Mouse (Mus musculus) gastrocnemius, postnatal 25 days (tissue): ENCODE data around the gene Mars. TPM values are rescaled to one million over a fixed set of nuclear protein-coding genes. Genes with fewer than 3 reads are reported as not detected.
"Not testable (repeated sequence)": the region's sequence is repeated elsewhere in the genome, so short reads cannot be mapped to it uniquely, and the experiment has no call there.

Experiments
- DNase-seq: peaks from one replicate; pipeline ENCODE4 v3.0.0; 2022
- total RNA-seq, 2 experiments: library from RNA; stranded (reverse); gene quantifications; 1 replicate in 1 of 2; 2 replicates in 1 of 2; pipeline ENCODE4 v1.2.3; 2021

Mars gene
- total RNA-seq, 2 experiments from 2014 or later, result 48.3 to 53.5 TPM

- no peak for DNase-seq
Measured at GRCm38 (mm10) chr10:127337536-127338099, 26.0 kb upstream of the Mars start.

DNA sequence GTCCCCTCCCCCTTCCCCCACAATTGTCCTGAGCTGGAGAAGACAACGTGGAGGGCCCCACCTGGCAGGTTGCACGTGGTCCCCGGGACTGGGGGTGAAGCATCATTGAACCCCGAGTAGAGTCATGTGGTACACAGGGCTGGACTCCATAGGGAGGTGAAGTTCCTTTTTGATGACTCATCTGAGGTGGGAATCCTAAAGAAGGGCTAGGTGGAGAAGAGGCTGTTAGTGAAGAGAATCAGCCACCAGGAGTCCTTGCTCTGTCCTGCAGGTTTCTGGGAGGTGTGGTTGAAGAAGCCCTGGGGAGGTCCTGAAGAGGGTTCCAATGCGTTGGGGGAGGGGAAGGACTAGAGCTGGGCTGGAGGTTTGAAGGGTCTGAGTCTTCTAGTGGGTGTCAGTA lies 25.4 kb upstream of the Mars start:
- DNase-seq, result no peak

GRCm38 (mm10) chr10:127335271-127335670 lies 23.7 kb upstream of the Mars start:
- DNase-seq, result no peak

- DNase-seq, result no peak
Measured at GRCm38 (mm10) chr10:127333152-127333551, 21.6 kb upstream of the Mars start.

GRCm38 (mm10) chr10:127332211-127332874 lies 20.8 kb upstream of the Mars start:
- DNase-seq, result no peak

GRCm38 (mm10) chr10:127330212-127330611 lies 18.6 kb upstream of the Mars start:
- no peak for DNase-seq

GRCm38 (mm10) chr10:127327461-127328145 lies 16.0 kb upstream of the Mars start:
- no peak for DNase-seq

GRCm38 (mm10) chr10:127326828-127327227 lies 15.2 kb upstream of the Mars start:
- peak; percentile 45 for DNase-seq

- DNase-seq, result no peak
Measured at GRCm38 (mm10) chr10:127326017-127326801, 14.6 kb upstream of the Mars start.

DNA sequence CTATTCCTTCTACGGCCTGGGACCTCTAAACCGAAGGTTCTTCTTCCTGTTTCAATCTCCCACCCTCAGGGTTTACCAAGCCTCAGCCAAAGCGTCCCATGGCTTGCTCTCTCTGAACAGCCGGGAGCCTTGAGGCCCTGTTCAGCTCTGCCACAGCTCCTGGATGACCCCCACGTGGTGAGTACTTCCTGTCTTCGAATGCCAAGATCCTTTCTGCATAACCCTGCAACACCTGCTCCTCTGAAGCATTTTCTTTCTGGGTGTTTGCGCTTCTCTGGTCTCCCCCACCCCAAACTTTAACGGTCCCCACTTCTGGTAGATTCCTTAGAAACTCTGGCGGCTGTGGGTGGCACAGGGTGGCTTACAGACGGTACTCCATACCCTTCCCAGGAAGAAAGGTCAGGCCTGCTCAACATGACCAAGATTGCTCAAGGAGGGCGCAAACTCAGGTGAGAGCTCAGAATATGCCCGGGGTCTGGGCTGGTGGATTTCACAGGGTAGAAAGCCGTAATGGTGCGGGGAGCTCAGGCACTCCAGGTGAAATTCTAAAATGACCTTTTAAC lies 13.9 kb upstream of the Mars start:
- no peak for DNase-seq

DNA sequence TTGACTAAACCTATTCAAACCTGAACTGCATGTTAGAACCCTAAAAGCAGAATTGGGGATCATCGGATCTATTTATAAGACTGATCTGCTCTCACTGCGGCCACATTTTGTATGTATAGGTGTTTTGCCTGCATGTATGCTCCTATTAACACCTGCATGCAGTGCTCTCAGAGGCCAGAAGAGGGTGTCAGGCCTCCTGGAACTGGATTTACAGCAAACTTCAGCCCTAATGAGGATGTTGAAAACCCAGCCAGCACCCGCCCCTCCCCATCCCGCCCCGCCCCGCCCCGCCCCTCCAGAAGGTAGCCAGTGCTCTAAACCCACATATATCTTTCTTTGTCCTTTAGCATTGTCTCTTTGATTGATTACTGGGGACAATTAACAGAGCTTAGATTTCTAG lies 12.9 kb upstream of the Mars start:
- DNase-seq, result no peak

- no peak for DNase-seq
Measured at GRCm38 (mm10) chr10:127323131-127323855, 11.7 kb upstream of the Mars start.

- DNase-seq, result no peak
Measured at GRCm38 (mm10) chr10:127322669-127323068, 11.1 kb upstream of the Mars start.

DNA sequence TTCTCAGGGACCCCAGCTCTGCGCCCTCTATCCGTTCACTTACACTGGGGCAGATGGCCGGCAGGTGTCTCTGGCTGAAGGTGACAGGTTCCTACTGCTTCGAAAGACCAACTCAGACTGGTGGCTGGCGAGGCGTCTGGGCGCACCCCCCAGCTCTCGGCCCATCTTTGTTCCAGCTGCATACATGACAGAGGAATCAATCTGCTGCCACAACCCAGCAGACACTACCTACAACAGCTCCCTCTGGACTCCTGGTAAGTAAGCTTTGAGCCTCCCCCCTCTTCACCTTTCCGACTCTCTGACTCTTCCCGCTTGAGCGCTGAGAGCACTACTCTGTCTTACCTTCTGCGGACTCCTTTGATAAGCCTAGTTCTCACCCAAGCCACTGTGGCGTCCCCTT lies 10.6 kb upstream of the Mars start:
- no peak for DNase-seq

DNA sequence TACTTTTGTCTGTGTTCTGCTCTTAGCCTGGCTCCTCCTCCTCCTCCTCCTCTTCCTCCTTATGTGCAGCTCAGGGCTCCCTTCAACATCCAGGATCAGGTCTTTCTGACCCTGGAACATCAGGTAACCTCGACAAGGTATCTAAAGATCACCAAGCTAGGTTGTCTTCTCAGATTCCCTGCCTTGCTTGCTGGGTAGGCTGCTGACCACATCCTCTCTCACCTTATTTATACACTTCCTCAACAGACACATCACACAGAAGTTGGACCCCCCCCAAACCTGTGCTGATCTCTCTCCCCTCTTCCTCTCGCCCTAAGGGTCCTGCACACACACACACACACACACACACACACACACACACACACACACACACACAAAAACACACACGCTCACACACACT lies 10.0 kb upstream of the Mars start, which contains the start of gene Arhgap9:
Gene Arhgap9, plus strand, starts transcription at position 344 of the 400 bp plus-strand sequence.
- no peak for DNase-seq

DNA sequence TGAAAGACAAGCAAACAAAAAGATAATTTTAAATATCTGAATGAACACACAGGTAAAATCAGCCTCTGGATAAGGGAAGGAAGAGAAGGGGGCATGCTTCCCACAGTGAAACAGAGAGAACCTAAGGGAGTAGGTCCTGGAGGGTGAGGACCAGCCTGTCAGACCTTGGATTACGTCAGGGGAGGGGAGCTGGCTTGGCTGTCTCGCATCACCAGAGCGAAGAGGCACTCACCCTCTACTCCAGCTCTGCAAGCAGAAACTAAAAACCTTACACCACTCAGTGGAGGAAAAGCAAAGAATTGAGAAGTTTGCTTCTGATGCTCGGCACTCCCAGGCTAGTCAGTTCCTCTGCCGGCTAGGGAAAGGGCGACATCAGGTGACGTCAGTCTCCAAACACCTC lies 8.4 kb upstream of the Mars start:
- DNase-seq, result no peak

DNA sequence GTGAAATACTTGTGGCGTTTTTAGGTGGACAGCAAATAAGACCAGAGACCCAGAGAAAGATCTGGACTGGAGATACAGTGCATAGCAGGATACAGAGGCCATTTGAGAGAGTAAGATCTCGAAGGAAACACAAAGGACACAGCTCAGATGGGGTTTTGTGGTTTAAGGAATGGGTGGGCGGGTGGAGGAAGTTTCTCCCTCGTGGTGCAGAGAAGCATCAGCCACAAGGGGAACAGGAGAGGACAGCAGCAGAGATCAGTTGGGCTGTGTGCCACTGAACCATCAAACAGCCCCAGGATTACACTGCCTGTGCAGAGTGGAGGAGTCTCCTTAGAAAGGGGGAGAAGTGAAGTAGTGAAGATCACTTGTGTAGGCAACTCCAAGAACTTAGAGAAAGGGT lies 6.4 kb upstream of the Mars start:
- no peak for DNase-seq

DNA sequence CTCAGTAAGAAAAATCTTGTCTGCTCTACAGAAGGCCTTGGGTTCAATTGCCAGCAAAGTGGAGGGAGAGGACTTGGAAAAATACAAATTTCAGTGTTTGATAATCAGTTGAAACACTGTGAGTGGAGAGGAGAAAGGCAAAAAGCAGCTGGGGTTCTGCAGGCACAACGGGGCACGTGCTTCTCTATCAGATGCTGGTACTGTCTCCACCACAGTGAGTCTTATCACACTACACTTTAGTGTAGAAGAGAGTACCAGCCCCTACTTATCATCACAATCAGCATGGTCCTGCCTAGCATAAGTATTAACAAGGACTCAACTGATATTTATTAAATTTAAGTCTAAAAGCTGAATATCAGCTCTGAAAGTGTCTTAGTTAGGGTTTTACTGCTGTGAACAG lies 5.7 kb upstream of the Mars start:
- DNase-seq, result no peak

DNA sequence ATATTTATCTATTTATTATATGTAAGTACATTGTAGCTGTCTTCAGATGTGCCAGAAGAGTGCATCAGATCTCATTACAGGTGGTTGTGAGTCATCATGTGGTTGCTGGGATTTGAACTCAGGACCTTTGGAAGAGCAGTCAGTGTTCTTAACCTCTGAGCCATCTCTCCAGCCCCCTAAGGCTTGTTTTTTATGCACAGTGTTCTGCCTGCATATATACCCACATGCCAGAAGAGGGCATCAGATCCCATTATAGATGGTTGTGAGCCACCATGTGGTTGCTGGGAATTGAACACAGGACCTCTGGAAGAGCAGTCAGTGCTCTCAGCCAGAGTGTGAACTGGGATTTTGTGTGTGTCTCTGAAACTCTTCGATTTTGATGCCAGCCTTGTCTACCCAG lies 3.4 kb upstream of the Mars start:
- DNase-seq, result not testable (repeated sequence)

DNA sequence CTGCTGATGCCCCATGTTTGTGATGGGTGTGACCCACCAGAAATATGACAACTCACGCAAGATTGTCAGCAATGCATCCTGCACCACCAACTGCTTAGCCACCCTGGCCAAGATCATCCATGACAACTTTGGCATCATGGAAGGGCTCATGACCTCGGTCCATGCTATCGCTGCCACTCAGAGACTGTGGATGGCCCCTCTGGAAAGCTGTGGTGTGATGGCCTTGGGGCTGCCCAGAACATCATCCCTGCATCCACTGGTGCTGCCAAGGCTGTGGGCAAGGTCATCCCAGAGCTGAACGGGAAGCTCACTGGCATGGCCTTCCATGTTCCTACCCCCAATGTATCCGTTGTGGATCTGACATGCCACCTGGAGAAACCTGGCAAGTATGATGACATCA lies 1.9 kb upstream of the Mars start:
- DNase-seq, result not testable (repeated sequence)

DNA sequence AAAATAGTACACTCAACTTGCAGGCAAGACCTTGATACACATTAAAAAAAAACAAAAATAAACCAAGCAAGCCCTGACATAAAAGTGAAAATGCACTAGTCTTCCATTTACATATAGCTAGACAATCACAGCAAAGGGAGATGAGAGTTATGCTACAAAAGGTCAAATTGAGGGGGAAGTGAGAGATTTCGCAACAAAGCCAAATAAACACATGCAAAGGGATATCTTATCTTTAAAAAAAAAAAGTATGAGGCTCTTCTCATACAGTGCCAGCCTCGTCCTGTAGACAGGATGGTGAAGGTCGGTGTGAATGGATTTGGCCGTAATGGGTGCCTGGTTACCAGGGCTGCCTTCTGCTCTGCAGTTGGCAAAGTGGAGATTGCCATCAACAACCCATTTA lies 1.3 kb upstream of the Mars start:
- DNase-seq, result no peak

GRCm38 (mm10) chr10:127312356-127312676 lies 730 bp upstream of the Mars start:
- peak; percentile 75 for DNase-seq
